Mouse (Mus musculus) CH12.LX (cell line): ENCODE data around the gene Gemin8. TPM values are rescaled to one million over a fixed set of nuclear protein-coding genes. Genes with fewer than 3 reads are reported as not detected.

Source experiments
- DNase-seq: peaks from one replicate; pipeline ENCODE4 v3.0.0-alpha.2; 2013; ENCODE audit errors: extremely low read depth
- H3K27ac ChIP-seq: 2 replicates; pipeline ENCODE4 v1.5.1; 2012; ENCODE audit warnings: low read depth, mild to moderate bottlenecking, control low read depth, moderate library complexity; ENCODE audit not compliant: insufficient read depth
- H3K27me3 ChIP-seq: replicated peaks from 2 replicates; pipeline ENCODE3; 2012; ENCODE audit warnings: inconsistent platforms
- H3K36me3 ChIP-seq, 2 experiments: replicated peaks in 1 of 2; 2 replicates each; pipeline versions ENCODE3 to v1.6.1; 2012; ENCODE audit warnings: inconsistent platforms in 1 of 2, low read length in 1 of 2, mild to moderate bottlenecking in 1 of 2, mixed read lengths in 1 of 2, moderate library complexity in 1 of 2; ENCODE audit not compliant: control insufficient read depth in 1 of 2, insufficient read depth in 1 of 2
- H3K4me1 ChIP-seq, 2 experiments: 2 replicates each; pipeline ENCODE4 v1.6.1; 2012; ENCODE audit warnings: inconsistent platforms in 1 of 2, moderate library complexity in 1 of 2; ENCODE audit not compliant: insufficient read depth in 2 of 2, control insufficient read depth in 1 of 2
- H3K4me2 ChIP-seq: 2 replicates; pipeline ENCODE4 v1.6.1; 2012; ENCODE audit warnings: low read depth, mild to moderate bottlenecking, control low read depth; ENCODE audit not compliant: poor library complexity, insufficient read depth, severe bottlenecking
- H3K4me3 ChIP-seq, 3 experiments: fragments of 150-350 bp in 1 of 3; sonication (generic) in 1 of 3; replicated peaks in 1 of 3; 2 replicates each; pipeline versions ENCODE3 to v1.5.1; 2011 to 2012; ENCODE audit warnings: low read depth in 2 of 3, low read length in 2 of 3, mild to moderate bottlenecking in 2 of 3, moderate library complexity in 2 of 3, control low read depth in 1 of 3, improper control_type of control experiment in 1 of 3, inconsistent platforms in 1 of 3, mixed read lengths in 1 of 3; ENCODE audit not compliant: poor library complexity in 1 of 3
- H3K79me2 ChIP-seq: replicated peaks from 2 replicates; pipeline ENCODE4 v1.6.1; 2012; ENCODE audit warnings: mild to moderate bottlenecking, moderate library complexity; ENCODE audit not compliant: control insufficient read depth, poor library complexity, insufficient read depth, severe bottlenecking; ENCODE audit errors: extremely low read depth
- H3K9ac ChIP-seq: 2 replicates; pipeline ENCODE4 v1.6.1; 2012; ENCODE audit warnings: low read depth, mild to moderate bottlenecking, control low read depth, moderate library complexity; ENCODE audit not compliant: insufficient read depth
- H3K9me3 ChIP-seq: replicated peaks from 2 replicates; pipeline ENCODE3; 2012; ENCODE audit warnings: low read length, inconsistent platforms, mixed read lengths
- BHLHE40 ChIP-seq: IDR thresholded peaks from 2 replicates; pipeline ENCODE4 v1.6.1; 2011; ENCODE audit warnings: mild to moderate bottlenecking, low read depth, low read length, improper control_type of control experiment
- CHD1 ChIP-seq: IDR thresholded peaks from 2 replicates; pipeline ENCODE4 v1.6.1; 2012; ENCODE audit warnings: low read depth, low read length, improper control_type of control experiment, inconsistent platforms
- CTCF ChIP-seq, 2 experiments: IDR thresholded peaks in 1 of 2; conservative IDR thresholded peaks in 1 of 2; 2 replicates each; pipeline ENCODE4 v1.5.1; 2011 to 2012; ENCODE audit warnings: low read depth in 2 of 2, low read length in 2 of 2, improper control_type of control experiment in 1 of 2, inconsistent platforms in 1 of 2, mild to moderate bottlenecking in 1 of 2, moderate library complexity in 1 of 2
- ELF1 ChIP-seq: IDR thresholded peaks from 2 replicates; pipeline ENCODE4 v1.6.1; 2014; ENCODE audit warnings: low read depth, mild to moderate bottlenecking, inconsistent platforms, low read length, improper control_type of control experiment
- EP300 ChIP-seq: IDR thresholded peaks from 2 replicates; pipeline ENCODE4 v1.6.1; 2011; ENCODE audit warnings: low read length, improper control_type of control experiment
- ETS1 ChIP-seq: conservative IDR thresholded peaks from 2 replicates; pipeline ENCODE4 v1.6.1; 2012; ENCODE audit warnings: low read depth, mild to moderate bottlenecking, inconsistent platforms, low read length, improper control_type of control experiment, moderate library complexity
- HCFC1 ChIP-seq: IDR thresholded peaks from 2 replicates; pipeline ENCODE4 v1.6.1; 2012; ENCODE audit warnings: low read depth, mild to moderate bottlenecking, inconsistent platforms, low read length, improper control_type of control experiment
- IRF4 ChIP-seq: IDR thresholded peaks from 2 replicates; pipeline ENCODE4 v1.6.1; 2014; ENCODE audit warnings: low read depth, mild to moderate bottlenecking, inconsistent platforms, low read length, improper control_type of control experiment
- JUND ChIP-seq: conservative IDR thresholded peaks from 2 replicates; pipeline ENCODE4 v1.6.1; 2011; ENCODE audit warnings: low read depth, low read length, improper control_type of control experiment
- KAT2A ChIP-seq: IDR thresholded peaks from 2 replicates; pipeline ENCODE4 v1.6.1; 2012; ENCODE audit warnings: low read length, improper control_type of control experiment, inconsistent platforms; ENCODE audit not compliant: insufficient replicate concordance
- MAFK ChIP-seq: IDR thresholded peaks from 2 replicates; pipeline ENCODE4 v1.6.1; 2011; ENCODE audit warnings: low read length, improper control_type of control experiment; ENCODE audit not compliant: insufficient replicate concordance
- MAX ChIP-seq: IDR thresholded peaks from 2 replicates; pipeline ENCODE4 v1.6.1; 2011; ENCODE audit warnings: low read length, improper control_type of control experiment
- MAZ ChIP-seq: IDR thresholded peaks from 2 replicates; pipeline ENCODE4 v1.6.1; 2012; ENCODE audit warnings: low read depth, mild to moderate bottlenecking, inconsistent platforms, low read length, improper control_type of control experiment, moderate library complexity
- MEF2A ChIP-seq: IDR thresholded peaks from 2 replicates; pipeline ENCODE4 v1.6.1; 2014; ENCODE audit warnings: low read depth, mild to moderate bottlenecking, inconsistent platforms, low read length, improper control_type of control experiment, borderline replicate concordance
- MYC ChIP-seq: IDR thresholded peaks from 2 replicates; pipeline ENCODE4 v1.6.1; 2011; ENCODE audit warnings: low read depth, mild to moderate bottlenecking, improper control_type of control experiment, low read length
- NELFE ChIP-seq: IDR thresholded peaks from 2 replicates; pipeline ENCODE4 v1.6.1; 2011; ENCODE audit warnings: low read depth, low read length, improper control_type of control experiment
- PAX5 ChIP-seq: IDR thresholded peaks from 2 replicates; pipeline ENCODE4 v1.6.1; 2012; ENCODE audit warnings: low read length, inconsistent platforms, mixed read lengths
- POLR2A ChIP-seq: IDR thresholded peaks from 2 replicates; pipeline ENCODE4 v1.6.1; 2011; ENCODE audit warnings: low read depth, mild to moderate bottlenecking, improper control_type of control experiment, low read length
- POLR2AphosphoS2 ChIP-seq: IDR thresholded peaks from 2 replicates; pipeline ENCODE4 v1.6.1; 2011; ENCODE audit warnings: low read depth, low read length, improper control_type of control experiment
- RAD21 ChIP-seq: IDR thresholded peaks from 2 replicates; pipeline ENCODE4 v1.6.1; 2011; ENCODE audit warnings: low read depth, mild to moderate bottlenecking, low read length, improper control_type of control experiment, moderate library complexity
- RCOR1 ChIP-seq: conservative IDR thresholded peaks from 2 replicates; pipeline ENCODE4 v1.6.1; 2012; ENCODE audit warnings: low read depth, mild to moderate bottlenecking, inconsistent platforms, low read length, improper control_type of control experiment
- SMC3 ChIP-seq: IDR thresholded peaks from 2 replicates; pipeline ENCODE4 v1.6.1; 2011; ENCODE audit warnings: low read depth, low read length, improper control_type of control experiment
- TCF12 ChIP-seq: IDR thresholded peaks from 2 replicates; pipeline ENCODE4 v1.6.1; 2014; ENCODE audit warnings: low read depth, mild to moderate bottlenecking, inconsistent platforms, low read length, improper control_type of control experiment
- USF2 ChIP-seq: conservative IDR thresholded peaks from 2 replicates; pipeline ENCODE4 v1.6.1; 2011; ENCODE audit warnings: low read depth, low read length, improper control_type of control experiment
- ZC3H11A ChIP-seq: IDR thresholded peaks from 2 replicates; pipeline ENCODE4 v1.6.1; 2012; ENCODE audit warnings: low read depth, mild to moderate bottlenecking, inconsistent platforms, low read length, improper control_type of control experiment
- ZKSCAN1 ChIP-seq: IDR thresholded peaks from 2 replicates; pipeline ENCODE4 v1.6.1; 2012; ENCODE audit warnings: low read depth, inconsistent platforms, low read length, improper control_type of control experiment, borderline replicate concordance
- ZMIZ1 ChIP-seq: IDR thresholded peaks from 2 replicates; pipeline ENCODE4 v1.6.1; 2012; ENCODE audit warnings: low read depth, mild to moderate bottlenecking, inconsistent platforms, low read length, improper control_type of control experiment
- dilution Hi-C: fragments of 300-500 bp; cut with MboI; formaldehyde crosslinking; loops from 2 replicates; pipeline ENCODE4 v1.14.3; 2020; ENCODE audit warnings: low sequenced_read_pairs; ENCODE audit not compliant: extremely low pct_unique_long_range_greater_than_20kb, extremely low pct_ligation_motif_present
- in situ Hi-C: fragments of 300-500 bp; cut with MboI; formaldehyde crosslinking; loops from 3 replicates; pipeline ENCODE4 v1.14.3; 2019; ENCODE audit warnings: low sequenced_read_pairs, low pct_ligation_motif_present, low pct_unique_long_range_greater_than_20kb, mixed read lengths
- polyA plus RNA-seq: library from polyadenylated mRNA; unstranded; fragments of >175 nt; gene quantifications from 2 replicates; pipeline ENCODE4 v1.2.1, GENCODE M21; 2012; ENCODE audit warnings: low read depth; ENCODE audit not compliant: insufficient read length
- total RNA-seq, 2 experiments: library from RNA; depleted of rRNA; stranded (reverse); fragments of 300-350 nt in 1 of 2; fragments of >200 nt in 1 of 2; gene quantifications; 2 replicates each; pipeline ENCODE4 v1.2.3; 2012 to 2014

Gemin8 gene
- total and polyA plus RNA-seq, 3 experiments = 10.7 to 20.1 (median 13.0) TPM

DNA sequence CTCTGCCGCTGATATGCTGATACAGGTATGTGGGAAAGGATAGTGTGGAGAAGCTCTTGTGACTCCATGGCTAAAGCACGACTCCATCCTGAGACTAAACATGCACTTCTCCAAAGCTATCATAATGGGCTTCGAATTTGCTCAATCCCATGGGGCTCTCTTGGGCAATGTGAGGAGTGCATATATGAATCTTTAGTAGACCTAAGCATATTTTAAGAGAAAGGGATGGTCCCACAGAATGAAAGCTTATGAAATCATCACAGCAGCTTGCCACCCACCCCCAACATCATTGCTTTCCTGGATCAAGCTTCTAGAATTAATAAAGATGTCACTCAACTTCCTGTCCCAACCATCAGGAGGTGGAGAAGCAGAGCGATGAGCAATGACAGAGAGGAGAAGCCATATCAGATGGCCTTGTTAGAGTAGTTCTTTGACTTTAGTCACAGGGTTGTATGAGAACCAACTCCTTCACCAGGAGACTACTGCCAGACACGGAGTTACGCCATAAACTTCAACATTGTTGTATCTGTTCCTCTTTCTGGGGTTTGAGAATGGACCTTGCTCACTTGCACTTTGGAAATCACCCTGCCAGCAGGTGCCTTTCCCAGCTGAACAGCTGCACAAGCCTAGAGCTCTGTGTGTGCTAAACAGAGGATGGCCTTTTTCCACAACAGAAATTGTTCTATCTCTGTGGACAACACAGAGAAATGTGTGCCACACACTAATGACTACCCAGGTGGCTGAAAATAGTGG is 60.4 kb downstream of the Gemin8 start:
- peak; percentile 64 for DNase-seq
- Histone ChIP-seq H3K27ac (peak overlapping the region; percentile 71), H3K4me2 (peak overlapping the region; percentile 50; the same call in 1 of the 2 replicates), H3K27me3 (no peaks in the 10 kb centered on the region), H3K9me3 (no peaks in the 10 kb centered on the region), H3K4me1 (peaks cover 3 to 12% of the 10 kb centered on the region in 2 experiments; a peak in 3 of 4 replicates), H3K36me3 (no peaks in the 10 kb centered on the region), H3K4me3 (no peak overlapping the region), H3K79me2 (no peaks in the 10 kb centered on the region), H3K9ac (no peak overlapping the region)
- in situ Hi-C loops (no loop called here), dilution Hi-C loops (no loop called here)
- TF ChIP-seq MEF2A (peak; percentile 27; the same call in 1 of the 2 replicates), MYC (no peak), RCOR1 (no peak; the same call in 1 of the 2 replicates), POLR2A (no peak), CHD1 (no peak), HCFC1 (no peak), IRF4 (peak; percentile 84), MAFK (no peak), ZKSCAN1 (no peak), KAT2A (no peak), EP300 (peak; percentile 83), ZC3H11A (no peak), ZMIZ1 (no peak), ETS1 (peak; percentile 83), SMC3 (no peak), RAD21 (no peak; the same call in 1 of the 2 replicates), POLR2AphosphoS2 (no peak), CTCF (conservative IDR thresholded peaks at IDR 0.05 in 1 of 2, IDR thresholded peaks at IDR 0.05 in 1 of 2; ENCODE audit: low read depth in 2 of 2, low read length in 2 of 2) (no peak), TCF12 (peak; percentile 93), USF2 (no peak), JUND (no peak), BHLHE40 (peak; percentile 86), PAX5 (no peak), MAX (no peak), ELF1 (no peak), MAZ (no peak), NELFE (no peak)
